Mouse (Mus musculus) liver, adult 2 months (tissue): Measurements from ENCODE around the gene Grk4.

Experiments
- CTCF ChIP-seq: fragments of 200-500 bp; IDR thresholded peaks from 2 replicates; pipeline ENCODE4 v1.5.1; 2011; ENCODE audit warnings: low read depth, low read length, control low read depth
- POLR2A ChIP-seq: fragments of 200-500 bp; IDR thresholded peaks from 2 replicates; pipeline ENCODE4 v1.6.1; 2011; ENCODE audit warnings: low read length, control low read depth; ENCODE audit not compliant: insufficient read depth; ENCODE audit errors: extremely low read depth

GRCm38 (mm10) chr5:34761934-34762611, 101.9 kb downstream of the Grk4 start:
- TF ChIP-seq CTCF (no peak), POLR2A (no peak)
